Mouse (Mus musculus) stomach, embryonic 16.5 days (tissue): ENCODE results near the gene Ccr9. TPM values are rescaled to one million over a fixed set of nuclear protein-coding genes. Genes with fewer than 3 reads are reported as not detected.
"Not testable (repeated sequence)": the region's sequence is repeated elsewhere in the genome, so short reads cannot be mapped to it uniquely, and the experiment has no call there.

Source experiments
- ATAC-seq: fragments of 200-750 bp; cut with Nextera tagmentation; 2 replicates; pipeline ENCODE4 v1.8.0; 2017; ENCODE audit warnings: moderate number of reproducible peaks, moderate TSS enrichment; ENCODE audit not compliant: insufficient read depth, low FRiP score
- H3K27ac ChIP-seq: fragments of 300-500 bp; sonication (generic); 2 replicates; pipeline ENCODE4 v1.5.1; 2014; ENCODE audit warnings: low read length
- H3K27me3 ChIP-seq: fragments of 300-500 bp; sonication (generic); 2 replicates; pipeline ENCODE4 v1.6.1; 2014; ENCODE audit warnings: low read length, control low read depth, mixed read lengths; ENCODE audit not compliant: control insufficient read depth, insufficient read depth
- H3K36me3 ChIP-seq: fragments of 300-500 bp; sonication (generic); 2 replicates; pipeline ENCODE4 v1.6.1; 2014; ENCODE audit warnings: low read length; ENCODE audit not compliant: control insufficient read depth, insufficient read depth
- H3K4me1 ChIP-seq: fragments of 300-500 bp; sonication (generic); 2 replicates; pipeline ENCODE4 v1.6.1; 2014; ENCODE audit warnings: low read length, control low read depth, mixed read lengths; ENCODE audit not compliant: control insufficient read depth, insufficient read depth
- H3K4me2 ChIP-seq: fragments of 300-500 bp; sonication (generic); 2 replicates; pipeline ENCODE4 v1.6.1; 2014; ENCODE audit warnings: low read depth, low read length, mixed read lengths
- H3K4me3 ChIP-seq: fragments of 300-500 bp; sonication (generic); replicated peaks from 2 replicates; pipeline ENCODE4 v1.5.1; 2014; ENCODE audit warnings: mild to moderate bottlenecking, low read length
- H3K9ac ChIP-seq: fragments of 300-500 bp; sonication (generic); 2 replicates; pipeline ENCODE4 v1.6.1; 2014; ENCODE audit warnings: low read length
- H3K9me3 ChIP-seq: fragments of 300-500 bp; sonication (generic); replicated peaks from 2 replicates; pipeline ENCODE4 v1.6.1; 2016; ENCODE audit warnings: low read length, control low read depth; ENCODE audit not compliant: control insufficient read depth
- WGBS: fragments of 180-500 bp; shearing (Covaris S2); extraction: QIAGEN DNeasy Blood & Tissue Kit; methylation state at CpG from one replicate; pipeline ENCODE4 v1.1.7; 2014; 5-methylcytosine and 5-hydroxymethylcytosine counted together
- polyA plus RNA-seq: library from polyadenylated mRNA; unstranded; fragments of >200 nt; fragmentation: Nextera tagmentation; extraction: Ambion mirVana; gene quantifications from 2 replicates; pipeline ENCODE4 v1.2.1, GENCODE M21; 2015

Ccr9 gene
- polyA plus RNA-seq, 1 experiment from 2014 or later, result 0.41 TPM

DNA sequence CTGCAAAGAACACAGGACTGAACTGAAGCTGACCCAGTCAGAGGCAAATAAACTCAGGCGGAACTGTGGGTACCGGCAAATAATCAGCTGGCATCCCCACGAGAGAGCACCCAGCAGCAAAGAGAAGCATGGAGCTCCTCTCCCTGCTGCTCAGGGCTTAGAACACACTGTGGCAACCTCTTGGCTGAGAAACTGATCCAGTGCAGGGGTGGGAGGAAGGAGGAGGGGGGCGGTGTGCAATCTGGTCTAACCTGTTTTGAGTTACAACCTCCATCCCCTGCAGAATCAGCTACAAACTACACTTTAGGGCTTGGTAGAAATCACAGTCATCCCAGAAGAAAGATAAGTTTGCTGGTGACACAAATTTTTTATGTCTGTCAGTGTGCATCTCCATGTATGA lies 26.9 kb upstream of the Ccr9 start:
- no peak overlapping the region for H3K4me3 ChIP-seq
- 34% methylated on average over 4 of the region's 4 CpGs for WGBS
- no peak overlapping the region for H3K27ac ChIP-seq
- H3K9ac ChIP-seq, result no peak overlapping the region
- no peaks in the 10 kb centered on the region for H3K27me3 ChIP-seq
- ATAC-seq, result no peak
- H3K4me1 ChIP-seq, result no peaks in the 10 kb centered on the region
- no peaks in the 10 kb centered on the region for H3K36me3 ChIP-seq
- H3K9me3 ChIP-seq, result no peaks in the 10 kb centered on the region
- H3K4me2 ChIP-seq, result no peak overlapping the region

GRCm38 (mm10) chr9:123657457-123657856 lies 20.8 kb upstream of the Ccr9 start:
- no peaks in the 10 kb centered on the region for H3K4me1 ChIP-seq
- no peak for ATAC-seq
- 80% methylated on average over 3 of the region's 3 CpGs for WGBS
- no peaks in the 10 kb centered on the region for H3K9me3 ChIP-seq
- no peak overlapping the region for H3K27ac ChIP-seq
- no peak overlapping the region for H3K4me2 ChIP-seq
- no peaks in the 10 kb centered on the region for H3K27me3 ChIP-seq
- no peaks in the 10 kb centered on the region for H3K36me3 ChIP-seq
- no peak overlapping the region for H3K4me3 ChIP-seq
- H3K9ac ChIP-seq, result no peak overlapping the region

DNA sequence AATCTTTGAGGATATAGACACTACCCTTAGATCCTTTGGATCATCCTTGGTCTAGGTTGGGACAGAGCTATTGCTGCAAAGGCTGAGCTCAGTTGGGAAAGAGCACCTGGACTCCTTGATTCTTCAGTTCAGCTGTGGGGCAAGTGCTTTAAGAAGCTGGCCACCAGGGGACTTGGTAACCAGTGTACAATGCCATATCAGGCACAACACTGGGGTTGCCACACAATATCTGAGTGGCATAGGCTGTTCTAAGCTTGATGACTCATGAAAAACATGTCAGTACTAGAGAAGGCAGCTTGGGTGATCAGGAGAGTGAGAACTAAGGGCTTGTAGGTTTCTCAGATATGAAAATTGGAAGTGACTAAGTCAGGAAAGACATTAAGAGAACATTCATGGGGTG lies 19.3 kb upstream of the Ccr9 start:
- no peak overlapping the region for H3K4me2 ChIP-seq
- no peaks in the 10 kb centered on the region for H3K36me3 ChIP-seq
- H3K9me3 ChIP-seq, result no peaks in the 10 kb centered on the region
- H3K9ac ChIP-seq, result no peak overlapping the region
- H3K27ac ChIP-seq, result no peak overlapping the region
- H3K4me3 ChIP-seq, result no peak overlapping the region
- no peak for ATAC-seq
- no peaks in the 10 kb centered on the region for H3K4me1 ChIP-seq
- H3K27me3 ChIP-seq, result no peaks in the 10 kb centered on the region

DNA sequence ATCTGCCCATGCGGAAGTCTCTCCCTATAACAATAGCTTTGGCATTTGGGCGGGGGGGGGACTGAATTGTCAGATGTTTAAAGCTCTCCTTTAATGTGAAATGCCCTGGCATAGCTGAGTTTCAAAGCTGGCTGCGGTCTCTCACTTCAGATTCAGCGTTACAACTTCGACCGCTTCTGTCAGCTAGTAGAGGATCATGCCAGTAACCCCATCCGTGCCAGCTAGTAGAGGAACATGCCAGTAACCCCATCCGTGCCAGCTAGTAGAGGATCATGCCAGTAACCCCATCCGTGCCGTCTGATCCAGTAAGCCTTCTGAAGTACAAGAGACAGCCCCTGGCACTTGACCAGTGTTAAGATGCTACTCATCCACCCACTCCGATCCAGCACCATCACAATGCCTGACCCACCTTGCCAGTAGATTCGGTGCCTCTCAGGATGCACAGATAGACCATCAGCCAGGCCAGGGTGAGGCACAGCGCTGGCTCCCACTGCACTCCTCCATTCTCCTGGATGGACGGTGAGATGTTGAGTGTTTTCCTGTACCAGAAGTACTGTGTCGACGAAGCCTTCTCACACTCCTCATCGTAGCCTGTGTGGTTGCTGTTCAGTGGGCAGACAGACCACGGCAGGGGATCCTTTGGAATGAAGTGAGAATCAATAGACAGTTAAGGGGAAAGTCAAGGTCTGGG lies 18.1 kb upstream of the Ccr9 start:
- 85% methylated on average over 17 of the region's 18 CpGs for WGBS
- H3K9ac ChIP-seq, H3K36me3 ChIP-seq, H3K9me3 ChIP-seq, H3K4me2 ChIP-seq, H3K27me3 ChIP-seq, H3K4me3 ChIP-seq, ATAC-seq, H3K4me1 ChIP-seq, H3K27ac ChIP-seq: not testable (repeated sequence)

- H3K9ac ChIP-seq, result no peak overlapping the region
- no peaks in the 10 kb centered on the region for H3K9me3 ChIP-seq
- H3K4me1 ChIP-seq, result no peaks in the 10 kb centered on the region
- 49% methylated on average over 5 of the region's 5 CpGs for WGBS
- no peak for ATAC-seq
- H3K36me3 ChIP-seq, result no peaks in the 10 kb centered on the region
- no peaks in the 10 kb centered on the region for H3K27me3 ChIP-seq
- no peak overlapping the region for H3K4me3 ChIP-seq
- no peak overlapping the region for H3K4me2 ChIP-seq
- no peak overlapping the region for H3K27ac ChIP-seq
Measured at GRCm38 (mm10) chr9:123665645-123666044, 12.6 kb upstream of the Ccr9 start.

GRCm38 (mm10) chr9:123679198-123679597 lies 959 bp downstream of the Ccr9 start:
- ATAC-seq, result no peak
- Histone ChIP-seq H3K27ac (no peak overlapping the region), H3K9me3 (no peaks in the 10 kb centered on the region), H3K36me3 (no peaks in the 10 kb centered on the region), H3K4me2 (peak overlapping the region; percentile 71), H3K9ac (no peak overlapping the region), H3K27me3 (peaks cover 19% of the 10 kb centered on the region), H3K4me1 (peaks cover 11% of the 10 kb centered on the region), H3K4me3 (peak overlapping the region; percentile 50)
- WGBS, result 30% methylated on average over 2 of the region's 2 CpGs

- ATAC-seq, result no peak
- Histone ChIP-seq H3K4me2 (no peak overlapping the region), H3K27me3 (peaks cover 8% of the 10 kb centered on the region), H3K36me3 (no peaks in the 10 kb centered on the region), H3K9me3 (no peaks in the 10 kb centered on the region), H3K27ac (no peak overlapping the region), H3K9ac (no peak overlapping the region), H3K4me1 (peaks cover 3% of the 10 kb centered on the region), H3K4me3 (no peak overlapping the region)
- 47% methylated on average over 3 of the region's 3 CpGs for WGBS
Measured at GRCm38 (mm10) chr9:123683704-123684103, 5.5 kb downstream of the Ccr9 start.

DNA sequence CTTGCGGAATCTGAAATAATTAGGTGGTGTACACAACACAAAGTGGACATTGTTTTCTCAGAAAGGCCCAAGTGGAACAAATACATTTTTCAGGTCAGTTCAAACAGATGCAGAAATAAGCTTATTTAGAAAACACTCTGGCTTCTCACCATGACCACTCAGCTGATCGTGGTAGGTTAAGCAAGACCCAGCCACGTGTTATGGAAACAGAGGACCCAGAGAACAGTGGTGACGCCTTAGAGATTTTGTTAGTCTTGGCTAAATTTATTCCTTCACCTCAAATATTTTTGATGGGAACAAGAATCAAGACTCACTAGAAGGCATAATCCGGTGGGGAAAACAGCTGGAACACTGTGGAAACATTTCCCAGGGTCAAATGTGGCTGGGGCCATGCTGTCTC lies 8.0 kb downstream of the Ccr9 start:
- 80% methylated on average over 5 of the region's 5 CpGs for WGBS
- H3K36me3 ChIP-seq, result no peaks in the 10 kb centered on the region

DNA sequence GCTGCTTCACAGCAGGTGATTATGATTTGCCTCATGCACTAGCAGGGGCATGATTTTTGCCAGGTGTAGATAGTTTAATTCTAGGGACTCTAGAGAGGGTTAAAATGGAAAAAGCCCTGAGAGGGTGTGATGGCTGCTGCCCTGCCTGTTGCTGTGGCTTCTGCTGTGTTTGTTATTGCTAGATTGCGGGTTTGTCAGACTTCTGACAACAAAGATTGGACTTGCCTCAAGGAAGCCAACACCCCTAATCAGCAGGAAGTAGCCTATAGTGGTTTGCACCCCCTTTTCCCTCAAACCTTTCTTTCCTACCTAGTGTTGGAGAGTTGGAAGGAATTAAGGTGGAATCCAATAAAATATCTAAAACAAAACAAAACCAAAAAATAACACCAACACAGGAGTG lies 10.0 kb downstream of the Ccr9 start:
- Histone ChIP-seq H3K36me3 (no peaks in the 10 kb centered on the region), H3K9ac (no peak overlapping the region), H3K4me2 (no peak overlapping the region), H3K27me3 (no peaks in the 10 kb centered on the region), H3K27ac (no peak overlapping the region), H3K4me3 (no peak overlapping the region), H3K4me1 (no peaks in the 10 kb centered on the region), H3K9me3 (no peaks in the 10 kb centered on the region)
- 68% methylated on average over 1 of the region's 1 CpGs for WGBS
- no peak for ATAC-seq

More for the DNA sequence above, 8.0 kb downstream of the Ccr9 start:
- Histone ChIP-seq H3K27ac (no peak overlapping the region), H3K9ac (no peak overlapping the region), H3K4me2 (no peak overlapping the region), H3K9me3 (no peaks in the 10 kb centered on the region), H3K27me3 (no peaks in the 10 kb centered on the region), H3K4me1 (no peaks in the 10 kb centered on the region), H3K4me3 (no peak overlapping the region)
- no peak for ATAC-seq
